Mouse (Mus musculus) T-helper 1 cell (primary cell): ENCODE results near the gene Lypd6b.

ENCODE experiments used
- in situ Hi-C: fragments of 300-600 bp; cut with MboI, MseI; formaldehyde crosslinking; loops from one replicate; pipeline ENCODE4 v1.15.1; 2025; ENCODE audit warnings: high pct_unique_total_duplicates

Gene Lypd6b

DNA sequence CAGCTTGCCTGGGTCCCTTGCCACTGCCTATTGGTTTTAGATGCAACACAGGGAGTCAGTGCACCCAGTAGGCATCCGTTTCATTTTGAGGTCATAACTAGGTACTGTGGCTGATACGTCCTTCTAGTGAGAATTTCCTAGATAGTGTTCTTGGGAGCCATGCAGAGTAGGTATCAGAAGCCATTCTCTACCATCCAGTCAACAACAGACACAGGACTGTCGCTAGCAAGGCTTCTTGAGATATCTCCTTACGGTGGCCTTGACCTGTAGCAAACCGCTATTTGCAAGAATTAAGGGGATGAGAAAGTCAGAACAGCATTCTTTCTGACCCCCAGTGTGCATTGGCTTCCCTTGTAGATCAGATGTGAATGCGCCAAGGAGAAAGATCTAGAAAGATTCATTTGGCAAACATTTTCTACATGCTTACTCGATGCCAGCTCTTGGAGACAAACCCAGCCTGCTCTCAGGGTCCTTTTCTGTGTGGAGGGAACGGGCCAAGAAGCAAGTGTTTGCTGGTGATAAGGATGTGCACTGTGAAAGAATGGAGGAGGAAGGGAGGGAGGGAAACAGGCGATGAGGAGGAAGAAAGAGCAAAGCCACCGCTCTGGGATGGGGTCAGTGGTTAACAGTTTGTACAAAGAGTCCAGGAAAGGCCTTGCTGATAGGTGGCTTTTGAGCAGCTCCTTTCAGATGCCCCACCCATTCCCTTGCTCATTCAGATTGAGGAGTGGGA, 82.5 kb downstream of the Lypd6b start:
- in situ Hi-C loops = loop anchor here (5.0 kb wide), 1 partner anchor 103 kb away; no protein-coding TSS in a partner anchor

DNA sequence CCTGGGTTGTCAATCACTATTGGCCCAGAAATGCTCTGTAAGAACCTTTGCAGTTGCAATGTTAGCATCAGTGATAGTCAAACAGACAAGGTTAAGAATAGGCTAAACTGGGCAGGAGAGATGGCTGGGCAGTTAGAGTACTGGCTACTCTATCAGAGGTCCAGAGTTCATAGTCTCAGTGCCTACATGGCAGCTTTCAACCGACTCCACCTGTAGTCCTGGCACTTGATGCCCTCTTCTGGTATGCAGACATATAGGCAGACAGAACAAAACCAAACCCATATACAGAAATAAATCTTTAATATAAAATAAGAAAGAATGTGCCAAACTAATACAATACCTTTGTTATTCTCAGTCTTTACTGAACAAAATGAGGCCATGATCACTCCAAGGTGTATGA, 83.5 kb downstream of the Lypd6b start:
- in situ Hi-C loops = no loop called here

DNA sequence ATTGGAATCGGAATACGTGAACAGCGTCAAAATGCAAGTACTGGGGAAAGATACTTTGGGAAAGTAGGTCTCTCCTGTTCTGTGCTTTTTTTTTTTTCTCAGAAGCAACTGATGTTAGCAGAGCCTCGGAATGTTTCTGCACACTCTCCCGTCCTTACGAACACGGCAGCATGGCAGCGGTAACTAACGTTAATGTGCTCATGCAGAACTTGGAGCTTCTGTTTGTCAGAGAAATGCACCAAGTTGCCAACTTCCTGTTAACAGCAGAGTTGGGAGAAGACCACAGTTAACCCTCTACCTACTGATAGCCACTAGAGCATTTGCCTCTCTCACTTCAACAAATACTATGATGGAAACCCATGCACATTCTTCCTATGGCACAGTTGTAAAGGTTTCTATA, 93.0 kb downstream of the Lypd6b start:
- in situ Hi-C loops = no loop called here

DNA sequence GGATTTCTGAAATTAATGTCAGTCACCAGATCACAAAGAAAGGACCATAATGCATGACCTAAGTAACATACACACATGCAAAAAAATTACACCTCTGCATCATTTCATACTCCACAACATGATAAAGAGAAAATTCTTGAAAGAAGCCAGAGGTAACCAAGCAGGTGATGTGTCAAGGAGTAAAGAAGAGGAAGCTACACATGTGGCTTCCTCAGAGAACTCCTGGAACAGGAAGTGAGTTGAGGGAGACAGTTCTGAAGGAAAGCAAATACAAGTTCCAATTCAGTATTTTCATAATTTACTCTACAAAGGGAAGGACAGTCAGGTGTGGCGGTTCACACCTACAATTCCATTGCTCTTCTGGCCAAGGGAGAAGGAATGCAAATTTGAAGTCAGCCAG, 93.5 kb downstream of the Lypd6b start:
- in situ Hi-C loops = no loop called here

DNA sequence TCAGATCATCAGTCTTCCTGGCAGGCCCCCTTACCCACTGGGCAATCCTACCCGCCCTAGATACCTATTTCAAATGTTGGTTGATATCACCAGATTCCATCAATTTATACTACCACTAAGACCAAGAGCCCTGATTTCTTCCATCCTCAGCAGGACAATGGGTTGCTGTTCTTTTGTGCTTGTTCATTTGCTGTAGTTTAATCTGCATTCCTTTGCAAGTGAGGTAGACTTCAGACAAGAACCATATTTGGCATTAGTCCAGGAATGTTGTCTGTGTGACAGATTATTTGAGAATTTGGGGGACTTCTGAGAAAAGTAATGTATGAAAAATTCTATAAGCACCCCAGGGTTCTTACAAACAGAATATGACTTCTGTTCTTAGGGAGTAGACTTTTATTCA, 95.0 kb downstream of the Lypd6b start:
- in situ Hi-C loops = no loop called here

DNA sequence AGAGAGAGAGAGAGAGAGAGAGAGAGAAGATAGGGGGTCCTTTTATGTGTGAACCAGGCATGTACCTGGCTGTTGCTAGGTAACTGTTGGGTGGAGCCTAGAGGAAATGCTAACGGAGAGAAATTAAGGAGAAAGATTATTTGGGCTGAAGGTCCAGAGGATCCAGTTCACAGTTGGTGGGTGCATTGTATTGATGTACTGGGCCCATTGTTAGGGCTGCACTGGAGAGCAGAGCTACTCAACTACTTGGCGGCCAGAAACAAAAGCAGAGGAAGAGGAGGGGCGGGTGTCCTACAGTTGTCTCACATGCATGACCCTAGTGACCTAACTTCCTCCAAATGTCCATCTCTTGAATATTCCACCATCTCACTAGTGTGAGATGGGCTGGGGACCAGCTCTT, 96.5 kb downstream of the Lypd6b start:
- in situ Hi-C loops = no loop called here

DNA sequence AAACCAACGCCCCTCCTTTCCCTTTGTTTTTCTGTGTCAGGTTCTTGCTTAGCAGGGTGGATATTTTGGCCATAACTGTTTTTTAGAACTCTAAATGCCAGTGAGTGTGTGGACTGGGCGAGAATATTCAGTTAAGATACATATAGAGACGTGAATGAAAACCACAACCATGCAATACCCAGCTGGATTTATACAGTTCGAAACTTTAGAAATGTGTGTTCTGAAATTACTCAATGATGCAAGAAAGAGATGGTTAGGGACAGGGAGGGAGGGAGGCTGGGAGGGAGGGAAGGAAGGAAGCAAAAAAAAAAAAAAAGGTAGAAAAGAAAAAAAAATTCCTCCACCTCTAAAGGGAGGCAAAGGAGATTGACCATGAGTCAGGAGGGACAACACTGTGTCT, 98.7 kb downstream of the Lypd6b start:
- in situ Hi-C loops = no loop called here

DNA sequence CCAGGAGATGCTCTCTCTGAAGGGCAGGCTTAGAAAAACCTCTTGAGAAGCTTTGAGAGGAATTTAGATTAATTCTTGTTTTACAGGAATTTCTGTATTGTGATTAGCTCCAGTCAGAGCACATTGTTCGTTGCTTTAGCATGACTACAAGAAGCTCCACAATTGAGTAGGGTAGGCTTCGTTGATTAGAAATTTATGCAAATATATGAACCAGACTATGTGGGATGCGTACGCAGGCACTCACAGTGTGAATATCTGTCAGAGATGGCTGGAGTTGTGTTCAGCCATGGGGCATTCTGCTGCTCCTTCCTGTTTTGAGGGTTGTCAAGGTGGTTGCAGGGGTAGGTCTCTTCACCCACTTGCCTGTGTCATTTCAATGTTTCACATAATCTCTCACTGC, 100.9 kb downstream of the Lypd6b start:
- in situ Hi-C loops = no loop called here

DNA sequence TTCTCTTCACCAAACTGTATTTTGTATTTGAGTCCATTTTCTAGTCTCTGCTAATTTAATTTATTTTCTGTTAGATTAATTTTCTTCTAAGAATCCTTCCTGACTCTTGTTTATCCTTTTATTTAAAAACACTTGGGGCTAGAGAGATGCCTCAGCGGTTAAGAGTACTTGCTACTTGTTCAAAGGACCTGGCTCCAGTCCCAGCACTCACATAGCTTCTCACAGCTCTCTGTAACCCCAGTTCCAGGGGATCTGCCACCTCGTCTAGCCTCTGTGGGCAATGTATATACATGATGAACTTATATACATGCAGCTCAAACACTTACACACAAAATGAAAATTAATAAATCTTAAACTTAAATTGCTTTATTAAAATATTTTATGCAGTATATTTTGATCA, 103.2 kb downstream of the Lypd6b start:
- in situ Hi-C loops = no loop called here

DNA sequence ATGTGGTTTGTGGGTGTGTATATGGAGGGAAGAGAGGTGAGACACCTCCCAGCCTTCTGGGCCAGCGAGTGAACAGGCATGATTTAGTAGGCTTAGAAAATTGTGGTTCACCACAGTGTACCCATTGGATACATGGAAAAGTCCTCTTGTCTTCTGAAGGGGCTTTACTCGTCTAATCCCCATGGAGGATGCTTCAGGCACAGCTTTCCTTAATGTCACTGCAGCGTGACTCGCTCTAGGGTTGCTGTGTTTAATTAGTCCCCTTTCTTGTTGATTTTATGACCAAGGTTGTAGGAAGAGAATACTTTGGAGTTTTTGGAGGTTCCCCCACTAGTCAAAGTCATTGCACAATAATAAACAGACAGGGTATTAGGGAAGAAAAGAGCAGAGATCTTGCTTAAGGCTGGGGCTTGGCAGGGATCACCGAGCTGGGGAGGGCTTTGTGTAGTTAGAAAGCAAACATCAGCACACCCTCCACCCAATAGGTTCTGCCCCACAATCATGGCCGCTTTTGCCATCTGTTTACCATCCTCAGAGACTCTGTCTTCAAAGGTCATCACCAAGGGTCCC, 122.4 kb downstream of the Lypd6b start:
- in situ Hi-C loops = no loop called here

DNA sequence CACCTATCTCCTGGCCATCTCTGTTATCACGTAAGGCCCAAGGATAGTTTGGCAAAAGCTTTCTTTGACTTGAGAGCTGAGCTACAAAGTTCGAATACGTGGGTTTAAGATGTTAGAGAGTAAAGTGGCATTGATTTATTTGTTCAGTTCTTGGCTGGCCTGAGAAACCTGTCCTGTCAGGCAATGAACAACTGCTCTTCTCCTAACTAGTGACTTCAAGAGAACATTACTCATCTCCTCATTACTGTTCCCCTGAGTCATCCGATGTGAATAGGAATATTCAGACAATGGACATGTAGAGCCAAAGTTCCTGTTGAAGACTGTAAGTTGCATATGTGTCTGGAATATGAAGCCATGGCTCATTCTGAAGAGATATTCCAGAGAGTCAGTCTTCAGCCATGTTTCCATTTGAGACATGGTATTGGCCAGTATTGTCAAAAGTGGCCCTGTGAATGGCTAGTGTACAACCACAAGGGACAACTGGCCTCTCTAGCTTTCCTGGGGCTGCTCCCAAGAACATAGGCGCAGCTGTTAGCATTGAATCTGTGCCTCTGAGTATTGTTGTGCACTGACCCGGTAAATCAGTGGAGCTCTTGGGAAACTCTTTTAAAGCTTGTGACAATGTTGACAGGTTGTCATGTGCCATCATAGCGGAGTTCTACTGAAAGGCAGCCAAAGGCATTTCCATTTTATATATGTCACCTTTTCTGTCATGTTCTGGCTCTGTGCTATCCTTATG, 124.0 kb downstream of the Lypd6b start:
- in situ Hi-C loops = no loop called here

DNA sequence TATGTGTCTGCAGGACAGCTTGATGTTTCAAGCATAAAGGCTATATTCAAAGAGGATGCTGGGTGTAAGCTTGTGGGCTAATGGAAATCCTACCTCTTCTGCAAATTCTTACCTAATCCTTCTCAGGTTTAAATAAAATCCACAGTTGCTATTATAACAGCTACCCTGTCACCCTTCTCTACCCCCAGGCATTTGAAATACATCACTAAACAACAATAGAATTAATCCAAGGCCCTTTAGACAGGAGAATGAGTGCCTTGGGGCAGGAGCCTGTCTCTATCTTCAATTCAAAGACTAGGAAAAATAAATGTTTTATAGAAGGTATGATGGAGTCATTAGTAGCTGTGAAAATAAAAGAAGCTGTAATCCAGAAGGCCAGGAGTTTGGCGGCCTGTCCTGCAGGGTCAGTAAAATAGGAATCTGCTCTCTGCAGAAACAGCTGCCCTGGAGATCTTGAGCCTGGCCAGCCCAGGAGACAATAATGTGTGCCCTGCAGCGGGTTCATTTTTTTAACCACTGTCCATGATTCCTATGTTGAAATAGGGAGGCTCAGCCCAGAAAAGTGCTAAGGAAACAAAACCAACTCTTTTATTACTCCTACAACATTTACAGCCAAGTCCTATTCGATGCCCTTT, 124.9 kb downstream of the Lypd6b start:
- in situ Hi-C loops = no loop called here

DNA sequence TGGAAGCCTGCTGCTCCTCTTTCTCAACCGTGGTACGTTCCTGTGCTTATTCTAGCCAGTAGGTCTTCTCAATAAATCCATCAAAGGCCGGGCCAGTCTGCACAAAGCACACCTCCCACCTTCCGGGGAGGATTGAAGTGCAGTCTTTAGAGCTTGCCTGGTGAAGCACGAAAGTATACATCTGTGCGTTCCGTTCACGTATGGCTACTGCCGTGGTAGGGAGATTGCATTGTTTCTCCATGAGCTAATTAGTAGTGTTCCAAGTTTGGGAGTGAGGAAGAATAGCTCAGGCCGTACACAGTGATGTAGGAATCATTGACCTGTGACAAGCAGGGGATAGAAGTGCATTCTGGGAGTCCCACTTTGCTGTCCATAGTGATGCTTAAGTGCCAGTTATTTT, 130.0 kb downstream of the Lypd6b start:
- in situ Hi-C loops = no loop called here

DNA sequence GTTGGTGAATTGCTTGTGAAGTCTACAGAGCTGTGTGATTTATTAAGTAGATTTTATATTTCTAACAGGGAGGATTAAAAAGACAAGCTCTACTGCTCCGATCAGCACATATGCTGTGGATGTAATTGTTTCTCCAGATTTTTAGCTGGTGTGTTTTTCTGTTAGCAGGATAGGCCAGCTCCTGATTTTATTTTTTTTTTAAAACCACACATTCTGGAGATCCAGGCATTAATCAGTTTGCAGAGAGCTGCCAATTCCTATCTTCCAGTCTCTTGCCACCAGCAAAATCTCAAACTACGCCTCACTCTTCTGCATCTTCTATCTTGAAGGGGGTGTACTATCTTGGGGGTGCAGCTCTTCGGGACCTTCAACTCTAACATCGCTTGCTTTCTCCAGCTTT, 130.6 kb downstream of the Lypd6b start:
- in situ Hi-C loops = no loop called here

DNA sequence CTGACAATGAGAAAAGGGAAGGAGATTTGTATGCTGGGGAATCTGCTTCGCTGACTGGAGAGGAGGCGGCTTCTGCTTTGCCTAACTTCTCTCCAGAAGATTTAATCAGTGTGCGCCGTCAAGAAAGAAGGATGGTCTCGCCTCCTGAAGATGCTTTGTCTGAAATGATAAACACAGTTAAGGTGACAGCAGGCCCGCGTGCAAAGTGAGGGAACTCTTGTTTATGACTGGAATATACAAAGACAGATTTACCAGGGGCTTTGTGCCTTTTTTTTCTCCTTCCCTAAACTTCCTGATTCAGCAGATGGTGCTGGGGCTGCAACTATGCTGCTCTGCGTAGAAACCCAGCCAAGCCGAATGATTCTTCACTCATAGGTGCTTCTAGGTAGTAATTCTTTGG, 131.2 kb downstream of the Lypd6b start:
- in situ Hi-C loops = no loop called here

DNA sequence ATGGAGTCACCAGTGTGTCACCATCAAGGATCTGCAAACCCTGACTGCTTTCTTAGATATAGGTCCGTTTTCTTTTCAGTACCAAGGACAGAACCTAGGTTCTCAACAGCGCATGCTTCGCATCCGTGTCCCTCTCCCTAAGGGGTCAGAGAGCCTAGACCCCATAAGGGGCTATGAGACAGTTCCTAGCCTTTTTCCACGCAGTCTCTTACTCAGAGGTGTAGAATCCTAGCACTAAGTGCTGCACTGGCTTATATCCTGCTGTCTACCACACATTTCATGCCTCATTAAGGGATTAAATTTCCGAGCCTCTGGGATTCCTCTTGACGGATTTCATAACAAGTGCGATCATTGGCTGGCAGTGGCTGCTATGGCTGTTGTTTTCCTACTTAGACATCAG, 134.5 kb downstream of the Lypd6b start:
- in situ Hi-C loops = loop anchor here (10.0 kb wide), 1 partner anchor 1983 kb away; no protein-coding TSS in a partner anchor

DNA sequence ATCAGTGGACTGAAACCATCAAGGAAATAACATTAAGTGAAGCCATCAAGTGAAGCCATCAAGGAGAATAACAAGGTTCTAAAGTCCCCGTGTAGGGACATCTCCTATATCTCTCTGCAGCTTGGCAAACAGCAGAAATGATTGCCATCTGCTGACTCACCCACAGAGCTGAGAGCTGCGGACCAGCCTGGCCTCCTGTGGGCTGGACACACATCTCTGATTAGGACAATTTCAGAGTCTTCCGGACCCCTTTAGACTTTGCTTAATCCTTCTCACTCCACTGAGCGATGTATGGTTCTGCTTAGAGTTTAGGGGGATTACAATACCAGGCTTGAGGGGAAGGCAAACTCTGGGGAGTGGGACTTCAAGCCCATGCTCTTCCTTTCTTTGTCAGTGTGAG, 135.3 kb downstream of the Lypd6b start:
- in situ Hi-C loops = loop anchor here (10.0 kb wide), 1 partner anchor 1982 kb away; no protein-coding TSS in a partner anchor

DNA sequence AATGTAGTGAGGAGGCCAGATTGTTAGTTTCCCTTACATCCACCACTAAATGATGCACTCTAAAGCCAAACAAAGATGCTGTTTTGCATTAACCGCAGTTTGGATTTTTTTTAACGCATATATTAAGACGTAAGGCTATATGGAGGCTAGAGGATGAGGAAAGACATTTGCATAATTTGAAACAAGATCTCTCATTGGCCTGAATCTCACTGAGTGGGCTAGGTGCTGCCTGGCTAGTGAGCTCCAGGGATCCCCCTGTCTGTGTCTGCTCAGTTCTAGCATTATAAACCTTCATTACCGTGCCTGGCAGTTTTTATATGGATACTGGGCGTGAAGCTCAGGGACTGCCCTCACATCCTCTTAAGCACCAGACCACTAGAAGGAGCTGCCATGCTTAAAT, 138.7 kb downstream of the Lypd6b start:
- in situ Hi-C loops = loop anchor here (10.0 kb wide), 1 partner anchor 1979 kb away; no protein-coding TSS in a partner anchor

DNA sequence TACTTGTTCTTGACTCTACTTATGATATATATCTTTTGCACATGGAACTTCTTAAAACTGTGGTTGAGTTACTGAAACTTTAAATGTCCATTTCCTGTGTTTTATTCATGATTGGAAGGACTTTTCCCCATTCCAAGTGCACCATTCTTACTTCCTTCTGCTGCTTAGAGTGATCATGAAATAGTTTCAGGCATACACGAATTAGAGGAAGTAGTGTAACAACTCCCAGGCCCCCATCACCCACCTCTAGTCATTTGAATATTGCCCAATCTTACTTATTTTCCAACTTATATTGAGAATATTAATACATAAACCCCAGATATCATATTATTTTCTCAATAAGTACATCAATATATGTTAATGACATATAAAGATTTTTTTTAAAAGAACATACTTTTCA, 139.9 kb downstream of the Lypd6b start:
- in situ Hi-C loops = loop anchor here (10.0 kb wide), 1 partner anchor 1977 kb away; no protein-coding TSS in a partner anchor

DNA sequence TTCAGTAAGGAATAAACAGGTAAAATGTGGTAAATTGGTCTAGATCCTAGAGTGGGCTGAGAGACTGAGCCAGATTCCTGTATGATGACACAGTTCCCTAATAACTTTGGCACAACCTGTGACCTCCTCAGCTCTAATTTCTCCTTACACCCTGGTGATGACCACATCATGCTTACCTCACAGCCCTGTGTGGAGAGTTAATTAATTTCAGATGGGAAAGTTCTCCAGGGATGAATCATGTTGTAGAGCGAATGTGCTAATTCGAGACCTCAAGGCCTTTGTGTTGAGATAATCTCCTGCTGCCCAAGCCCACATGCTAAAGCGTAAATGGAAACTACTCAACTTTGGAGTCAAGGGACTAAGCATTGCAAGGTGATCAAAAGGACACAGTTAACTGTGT, 142.4 kb downstream of the Lypd6b start:
- in situ Hi-C loops = loop anchor here (10.0 kb wide), 1 partner anchor 1975 kb away; no protein-coding TSS in a partner anchor

DNA sequence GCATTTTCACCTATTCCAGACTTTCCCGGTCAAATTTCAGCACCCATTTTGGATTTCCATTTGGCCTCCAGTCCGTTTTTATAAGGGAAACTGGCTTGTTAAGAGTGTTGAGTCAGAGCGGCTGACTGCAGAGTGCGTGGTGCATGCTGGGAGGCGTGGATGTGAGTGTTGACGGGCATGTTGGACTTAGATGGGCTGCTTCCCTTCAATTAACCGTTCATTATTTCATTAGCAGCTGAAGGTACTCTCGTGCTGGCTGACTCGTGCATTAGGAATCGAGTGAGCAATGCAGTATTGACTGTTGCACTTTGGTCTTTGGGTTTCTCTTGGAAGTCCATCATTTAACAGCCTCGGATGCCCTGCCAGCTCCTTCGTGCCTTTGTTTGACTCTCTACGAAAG, 150.1 kb downstream of the Lypd6b start:
- in situ Hi-C loops = no loop called here

DNA sequence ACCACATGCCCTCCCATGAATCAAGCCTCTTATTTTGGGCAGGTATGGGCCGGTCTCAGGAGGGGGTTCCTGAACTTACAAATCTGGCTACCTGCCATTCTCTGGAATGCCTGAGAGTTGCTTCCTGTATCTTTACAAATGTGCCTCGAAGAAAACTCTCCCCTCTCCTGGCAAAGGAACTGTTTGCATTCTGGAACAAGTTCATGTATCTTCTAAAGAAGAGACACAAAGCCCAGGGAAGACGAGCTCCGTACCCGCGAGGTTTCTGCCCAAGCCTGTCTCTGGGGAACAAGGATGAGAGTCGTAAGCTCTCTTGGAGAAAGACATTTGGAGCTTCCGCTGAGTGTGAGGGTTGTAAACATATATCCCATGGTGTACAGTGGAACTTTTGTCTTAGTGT, 150.8 kb downstream of the Lypd6b start:
- in situ Hi-C loops = no loop called here
